Mouse (Mus musculus) liver, adult 2 months (tissue): Measurements from ENCODE around the gene Cd46.

Source experiments
- CTCF ChIP-seq: fragments of 200-500 bp; IDR thresholded peaks from 2 replicates; pipeline ENCODE4 v1.5.1; 2011; ENCODE audit warnings: low read depth, low read length, control low read depth
- POLR2A ChIP-seq: fragments of 200-500 bp; IDR thresholded peaks from 2 replicates; pipeline ENCODE4 v1.6.1; 2011; ENCODE audit warnings: low read length, control low read depth; ENCODE audit not compliant: insufficient read depth; ENCODE audit errors: extremely low read depth

GRCm38 (mm10) chr1:195129867-195130266 lies 37.8 kb upstream of the Cd46 start:
- TF ChIP-seq POLR2A, result no peak
- TF ChIP-seq CTCF, result no peak
